Mouse (Mus musculus) intestine, embryonic 14.5 days (tissue): ENCODE results near the gene Bcan. TPM values are rescaled to one million over a fixed set of nuclear protein-coding genes. Genes with fewer than 3 reads are reported as not detected.

Experiments used
- ATAC-seq: fragments of 200-750 bp; cut with Nextera tagmentation; replicated peaks from 2 replicates; pipeline ENCODE4 v1.8.0; 2017; ENCODE audit warnings: low read depth, moderate number of reproducible peaks, moderate TSS enrichment, moderate library complexity; ENCODE audit not compliant: low FRiP score, low TSS enrichment
- DNase-seq: peaks from one replicate; pipeline ENCODE4 v3.0.0-alpha.2; 2018; ENCODE audit warnings: low spot score
- H3K27ac ChIP-seq: fragments of 300-500 bp; sonication (generic); 2 replicates; pipeline ENCODE4 v1.5.1; 2014; ENCODE audit warnings: low read depth, mild to moderate bottlenecking, control low read depth
- H3K27me3 ChIP-seq: fragments of 300-500 bp; sonication (generic); replicated peaks from 2 replicates; pipeline ENCODE4 v1.6.1; 2014; ENCODE audit warnings: low read length, control low read depth; ENCODE audit not compliant: control insufficient read depth, insufficient read depth
- H3K36me3 ChIP-seq: fragments of 300-500 bp; sonication (generic); 2 replicates; pipeline ENCODE4 v1.6.1; 2014; ENCODE audit warnings: low read length, control low read depth; ENCODE audit not compliant: control insufficient read depth, insufficient read depth
- H3K4me1 ChIP-seq: fragments of 300-500 bp; sonication (generic); replicated peaks from 2 replicates; pipeline ENCODE4 v1.6.1; 2014; ENCODE audit warnings: low read length, control low read depth, mixed read lengths; ENCODE audit not compliant: control insufficient read depth, insufficient read depth
- H3K4me2 ChIP-seq: fragments of 300-500 bp; sonication (generic); 2 replicates; pipeline ENCODE4 v1.6.1; 2014; ENCODE audit warnings: low read length
- H3K4me3 ChIP-seq: fragments of 300-500 bp; sonication (generic); 2 replicates; pipeline ENCODE4 v1.5.1; 2014; ENCODE audit warnings: low read depth, low read length, control low read depth, mixed read lengths
- H3K9ac ChIP-seq: fragments of 300-500 bp; sonication (generic); 2 replicates; pipeline ENCODE4 v1.6.1; 2014; ENCODE audit warnings: mild to moderate bottlenecking, low read length
- H3K9me3 ChIP-seq: fragments of 300-500 bp; sonication (generic); 2 replicates; pipeline ENCODE4 v1.6.1; 2016; ENCODE audit warnings: low read length, control low read depth; ENCODE audit not compliant: control insufficient read depth
- WGBS: fragments of 180-500 bp; shearing (Covaris S2); extraction: QIAGEN DNeasy Blood & Tissue Kit; methylation state at CpG from one replicate; pipeline ENCODE4 v1.1.7; 2014; 5-methylcytosine and 5-hydroxymethylcytosine counted together
- polyA plus RNA-seq: library from polyadenylated mRNA; unstranded; fragments of >200 nt; fragmentation: Nextera tagmentation; extraction: Ambion mirVana; gene quantifications from 2 replicates; pipeline ENCODE4 v1.2.1, GENCODE M21; 2014

Bcan gene
- polyA plus RNA-seq, 1 experiment from 2014 or later, result 0.73 TPM

GRCm38 (mm10) chr3:87980728-87981127, 19.3 kb downstream of the Bcan start:
- Histone ChIP-seq H3K9me3 (no peaks in the 10 kb centered on the region), H3K36me3 (peaks cover 20% of the 10 kb centered on the region), H3K4me3 (no peak overlapping the region), H3K27me3 (no peaks in the 10 kb centered on the region), H3K27ac (no peak overlapping the region), H3K4me1 (peaks cover 45% of the 10 kb centered on the region), H3K9ac (no peak overlapping the region), H3K4me2 (no peak overlapping the region)
- no peak for ATAC-seq
- no peak for DNase-seq
- 64% methylated on average over 5 of the region's 5 CpGs for WGBS

DNA sequence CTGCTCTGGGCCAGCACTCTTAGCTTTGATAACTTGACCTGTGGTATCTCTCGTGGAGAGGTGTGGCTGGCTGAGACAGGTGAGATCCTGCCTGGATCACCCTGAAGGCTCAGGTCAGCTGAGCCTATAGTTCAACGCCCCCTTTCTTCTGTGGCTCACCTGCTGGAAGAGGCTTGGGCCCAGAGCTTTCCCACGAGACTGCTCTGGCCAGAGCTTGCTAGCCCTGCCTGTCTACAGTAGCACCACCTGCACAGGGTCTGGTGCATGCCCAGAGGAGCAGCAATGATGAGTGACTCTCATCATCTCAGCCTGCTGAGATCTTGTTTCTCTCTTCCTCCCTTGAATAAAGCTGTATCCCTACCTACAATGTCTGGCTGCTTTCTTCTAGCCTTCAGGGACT, 19.9 kb downstream of the Bcan start:
- Histone ChIP-seq H3K4me3 (no peak overlapping the region), H3K4me2 (no peak overlapping the region), H3K36me3 (peaks cover 26% of the 10 kb centered on the region), H3K9me3 (no peaks in the 10 kb centered on the region), H3K27ac (no peak overlapping the region), H3K9ac (no peak overlapping the region), H3K4me1 (peaks cover 38% of the 10 kb centered on the region), H3K27me3 (no peaks in the 10 kb centered on the region)
- no peak for ATAC-seq
- DNase-seq, result no peak
- 48% methylated on average over 3 of the region's 3 CpGs for WGBS

DNA sequence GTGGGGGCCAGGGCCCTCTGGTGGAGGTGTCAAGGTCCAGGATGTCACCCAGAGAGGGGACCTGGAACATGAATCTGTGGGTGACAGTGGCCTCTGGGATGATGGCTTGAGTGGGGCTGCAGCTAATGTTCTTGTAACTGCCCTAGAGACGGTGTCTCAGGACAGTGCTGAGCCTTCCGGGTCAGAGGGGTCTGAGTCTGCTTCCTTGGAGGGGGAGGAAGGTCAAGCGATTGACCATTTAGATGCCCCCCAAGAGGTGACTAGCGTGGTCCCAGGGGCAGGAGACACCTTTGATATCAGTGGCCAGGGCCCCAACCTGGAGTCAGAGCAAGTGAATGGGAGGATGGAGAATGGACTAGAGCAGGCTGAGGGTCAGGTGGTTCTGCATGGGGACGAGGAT, 20.5 kb downstream of the Bcan start:
- H3K27ac ChIP-seq, result no peak overlapping the region
- H3K9me3 ChIP-seq, result no peaks in the 10 kb centered on the region
- peaks cover 26% of the 10 kb centered on the region for H3K36me3 ChIP-seq
- H3K9ac ChIP-seq, result no peak overlapping the region
- ATAC-seq (no peak), DNase-seq (no peak)
- H3K4me1 ChIP-seq, result peaks cover 38% of the 10 kb centered on the region
- no peak overlapping the region for H3K4me2 ChIP-seq
- no peaks in the 10 kb centered on the region for H3K27me3 ChIP-seq
- whole genome bisulfite sequencing, result 86% methylated on average over 5 of the region's 5 CpGs
- no peak overlapping the region for H3K4me3 ChIP-seq

GRCm38 (mm10) chr3:87974381-87974987, 25.5 kb downstream of the Bcan start:
- Histone ChIP-seq H3K4me3 (no peak overlapping the region), H3K9me3 (no peaks in the 10 kb centered on the region), H3K27ac (peak overlapping the region; percentile 17; the same call in 1 of the 2 replicates), H3K9ac (peak overlapping the region; percentile 17; the same call in 1 of the 2 replicates), H3K4me1 (peaks cover 37% of the 10 kb centered on the region), H3K36me3 (peaks cover 26% of the 10 kb centered on the region), H3K27me3 (no peaks in the 10 kb centered on the region), H3K4me2 (peak overlapping the region; percentile 86)
- 24% methylated on average over 12 of the region's 12 CpGs for WGBS
- ATAC-seq, result no peak
- DNase-seq, result no peak

GRCm38 (mm10) chr3:87973593-87974380, 26.2 kb downstream of the Bcan start:
- Histone ChIP-seq H3K9me3 (no peaks in the 10 kb centered on the region), H3K36me3 (peaks cover 26% of the 10 kb centered on the region), H3K27me3 (no peaks in the 10 kb centered on the region), H3K4me3 (peak overlapping the region; percentile 56; the same call in 1 of the 2 replicates), H3K4me2 (peak overlapping the region; percentile 86), H3K4me1 (peaks cover 37% of the 10 kb centered on the region), H3K27ac (peak overlapping the region; percentile 17; the same call in 1 of the 2 replicates), H3K9ac (peak overlapping the region; percentile 17; the same call in 1 of the 2 replicates)
- ATAC-seq (no peak), DNase-seq (no peak)
- 46% methylated on average over 14 of the region's 14 CpGs for WGBS

DNA sequence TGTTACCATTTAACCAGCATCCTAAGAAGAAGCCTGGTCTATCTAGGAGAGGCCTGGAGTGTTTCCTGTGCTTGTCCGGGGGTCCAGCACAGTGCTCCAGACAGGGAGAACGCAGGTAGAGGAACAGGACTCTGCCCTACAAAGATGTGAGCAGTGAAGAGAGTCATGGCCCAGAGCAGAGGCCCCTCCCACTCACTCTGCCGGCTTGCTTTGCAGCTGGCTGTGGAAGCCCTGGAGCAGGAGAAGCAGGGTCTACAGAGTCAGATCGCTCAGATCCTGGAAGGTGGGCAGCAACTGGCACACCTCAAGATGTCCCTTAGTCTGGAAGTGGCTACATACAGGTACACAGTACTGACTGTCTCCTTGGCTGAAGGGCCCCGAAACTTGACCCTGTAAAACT, 27.3 kb downstream of the Bcan start:
- peak overlapping the region; percentile 61 for H3K9ac ChIP-seq
- no peak overlapping the region for H3K27ac ChIP-seq
- peaks cover 25% of the 10 kb centered on the region for H3K36me3 ChIP-seq
- H3K4me2 ChIP-seq, result peak overlapping the region; percentile 86
- peak overlapping the region; percentile 56 for H3K4me3 ChIP-seq
- H3K9me3 ChIP-seq, result no peaks in the 10 kb centered on the region
- no peak; the same call in 1 of the 2 replicates for ATAC-seq
- no peaks in the 10 kb centered on the region for H3K27me3 ChIP-seq
- peaks cover 37% of the 10 kb centered on the region for H3K4me1 ChIP-seq
- no peak for DNase-seq
- 26% methylated on average over 5 of the region's 5 CpGs for WGBS

DNA sequence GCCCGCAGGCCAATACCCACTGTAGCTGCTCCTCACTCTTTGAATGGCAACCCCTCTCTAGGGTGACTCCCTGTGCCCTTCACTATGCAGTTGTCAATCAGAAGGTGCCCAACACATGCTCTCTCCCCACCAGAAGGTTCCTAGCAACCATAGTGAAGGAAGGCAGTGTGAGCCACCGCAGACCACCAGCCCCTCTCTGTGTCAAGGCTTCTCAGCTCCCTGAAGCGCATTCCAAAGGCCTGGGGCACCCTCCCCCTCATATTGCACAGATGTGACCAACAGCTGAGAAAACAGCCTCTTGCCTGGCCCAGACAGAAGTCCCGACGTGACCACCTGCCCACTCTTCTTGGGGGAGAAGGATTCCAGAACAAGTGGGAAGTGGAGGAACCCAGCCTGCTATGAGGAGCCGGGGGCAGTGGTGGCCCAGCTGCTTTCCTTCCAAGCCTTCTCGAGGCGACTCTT, 27.8 kb downstream of the Bcan start:
- ATAC-seq (no peak), DNase-seq (no peak)
- H3K4me1 ChIP-seq, result peaks cover 37% of the 10 kb centered on the region
- H3K4me2 ChIP-seq, result peak overlapping the region; percentile 86
- H3K9ac ChIP-seq, result peak overlapping the region; percentile 61
- peak overlapping the region; percentile 56 for H3K4me3 ChIP-seq
- peaks cover 19% of the 10 kb centered on the region for H3K36me3 ChIP-seq
- WGBS, result 18% methylated on average over 8 of the region's 8 CpGs
- H3K27me3 ChIP-seq, result no peaks in the 10 kb centered on the region
- H3K9me3 ChIP-seq, result no peaks in the 10 kb centered on the region
- H3K27ac ChIP-seq, result no peak overlapping the region

DNA sequence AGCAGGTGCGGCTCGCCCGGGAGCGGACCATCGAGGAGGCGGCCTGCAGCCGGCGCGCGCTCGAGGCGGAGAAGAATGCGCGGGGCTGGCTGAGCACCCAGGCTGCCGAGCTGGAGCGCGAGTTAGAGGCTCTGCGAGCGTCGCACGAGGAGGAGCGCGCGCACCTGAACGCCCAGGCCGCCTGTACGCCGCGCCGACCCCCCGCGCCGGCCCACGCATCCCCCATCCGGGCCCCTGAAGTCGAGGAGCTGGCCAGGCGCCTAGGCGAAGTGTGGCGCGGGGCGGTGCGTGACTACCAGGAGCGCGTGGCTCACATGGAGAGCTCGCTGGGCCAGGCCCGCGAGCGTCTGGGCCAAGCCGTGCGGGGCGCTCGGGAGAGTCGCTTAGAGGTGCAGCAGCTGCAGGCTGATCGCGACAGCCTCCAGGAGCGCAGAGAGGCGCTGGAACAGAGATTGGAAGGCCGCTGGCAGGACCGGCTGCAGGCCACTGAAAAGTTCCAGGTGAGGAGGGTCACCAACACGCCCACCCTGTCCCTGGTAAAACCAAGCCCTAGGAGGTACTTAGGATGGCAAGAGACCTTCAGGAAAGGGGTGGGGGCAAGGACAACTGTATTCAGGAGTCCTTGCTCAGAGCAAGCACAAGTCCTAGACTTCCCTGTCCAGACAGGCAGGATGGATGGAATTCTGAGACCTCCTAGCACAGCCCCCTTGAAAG, 28.4 kb downstream of the Bcan start:
- Histone ChIP-seq H3K36me3 (peaks cover 14% of the 10 kb centered on the region), H3K9me3 (no peaks in the 10 kb centered on the region), H3K4me2 (peak overlapping the region; percentile 86), H3K4me3 (peak overlapping the region; percentile 56), H3K9ac (peak overlapping the region; percentile 61), H3K27ac (no peak overlapping the region), H3K4me1 (peaks cover 37% of the 10 kb centered on the region), H3K27me3 (no peaks in the 10 kb centered on the region)
- under 1% methylated on average over 53 of the region's 60 CpGs for WGBS
- DNase-seq, result no peak
- ATAC-seq, result peak; percentile 51
